Mouse (Mus musculus) thymus, postnatal 0 days (tissue): ENCODE measurements at regions not wholly inside any gene's neighbourhood (a gene's known extent, or its start where the extent isn't known, plus 50 kb on each side); places are given as distances from the start of the nearest gene placed in this dataset.
"Not testable (repeated sequence)": the region's sequence is repeated elsewhere in the genome, so short reads cannot be mapped to it uniquely, and the experiment has no call there.

ENCODE experiments used
- DNase-seq: peaks from one replicate; pipeline ENCODE4 v3.0.0-alpha.2; 2015; ENCODE audit warnings: low spot score

GRCm38 (mm10) chr7:125166881-125167351, 277.6 kb upstream of the Kdm8 start:
- DNase-seq = no peak

GRCm38 (mm10) chr7:125167666-125168065, 276.8 kb upstream of the Kdm8 start:
- no peak for DNase-seq

GRCm38 (mm10) chr7:125181548-125181947, 262.9 kb upstream of the Kdm8 start:
- no peak for DNase-seq

GRCm38 (mm10) chr7:125182266-125182665, 262.2 kb upstream of the Kdm8 start:
- DNase-seq = no peak

- not testable (repeated sequence) for DNase-seq
These were observed 261.5 kb upstream of the Kdm8 start for GRCm38 (mm10) chr7:125183011-125183410.

- DNase-seq = no peak
These were observed 259.3 kb upstream of the Kdm8 start for GRCm38 (mm10) chr7:125185037-125185679.

GRCm38 (mm10) chr7:125187011-125187740, 257.3 kb upstream of the Kdm8 start:
- no peak for DNase-seq

GRCm38 (mm10) chr7:125188986-125189385, 255.5 kb upstream of the Kdm8 start:
- no peak for DNase-seq

GRCm38 (mm10) chr7:125190067-125190466, 254.4 kb upstream of the Kdm8 start:
- DNase-seq = peak; percentile 63

GRCm38 (mm10) chr7:125191313-125191712, 253.2 kb upstream of the Kdm8 start:
- no peak for DNase-seq

- no peak for DNase-seq
These were observed 233.0 kb upstream of the Kdm8 start for GRCm38 (mm10) chr7:125211346-125211973.

- no peak for DNase-seq
These were observed 230.4 kb upstream of the Kdm8 start for GRCm38 (mm10) chr7:125214036-125214435.

GRCm38 (mm10) chr7:125217630-125218029, 226.8 kb upstream of the Kdm8 start:
- DNase-seq = no peak

GRCm38 (mm10) chr7:125222684-125223083, 221.8 kb upstream of the Kdm8 start:
- no peak for DNase-seq

GRCm38 (mm10) chr7:125234911-125235310, 209.6 kb upstream of the Kdm8 start:
- DNase-seq = no peak

- DNase-seq = no peak
These were observed 207.4 kb upstream of the Kdm8 start for GRCm38 (mm10) chr7:125237026-125237425.

- DNase-seq = no peak
These were observed 201.5 kb upstream of the Kdm8 start for GRCm38 (mm10) chr7:125243021-125243420.

- DNase-seq = no peak
These were observed 196.1 kb upstream of the Kdm8 start for GRCm38 (mm10) chr7:125248386-125248785.

- no peak for DNase-seq
These were observed 194.1 kb upstream of the Kdm8 start for GRCm38 (mm10) chr7:125250385-125250784.

GRCm38 (mm10) chr7:125250970-125251585, 193.4 kb upstream of the Kdm8 start:
- no peak for DNase-seq

- no peak for DNase-seq
These were observed 190.2 kb upstream of the Kdm8 start for GRCm38 (mm10) chr7:125254302-125254701.

GRCm38 (mm10) chr7:125259016-125259415, 185.5 kb upstream of the Kdm8 start:
- no peak for DNase-seq
